In genomic region chr15:80100871-80101270, GRCm38 (mm10) we compare ENCODE assay signal across 16 mouse cellular contexts. TPM values are rescaled to one million over a fixed set of nuclear protein-coding genes. Genes with fewer than 3 reads are reported as not detected.
DNase-seq lines count a peak whose midpoint lies in the region; TF ChIP-seq lines count a peak whose summit lies in the region.
"Had no signal": no experiment of that assay in that cellular context is flagged by ENCODE, and none has a peak within 500 bp of the region (broad histone marks: within the 10 kb centered on the region; RNA-seq: fewer than 3 reads in every experiment).

No protein-coding gene starts in this region.

- no peak overlapping the region for H3K4me3 ChIP-seq in left cerebral cortex, adult 2 months
- H3K4me3 ChIP-seq: erythroblast, embryonic 14.5 days; intestine, embryonic 15.5 days; midbrain, embryonic 13.5 days; stomach, embryonic 15.5 days had no signal

- intact Hi-C loops in left cerebral cortex, adult 2 months (cut with DNase I) = no loop called here

- TF ChIP-seq CTCF in left cerebral cortex, adult 2 months (IDR thresholded peaks at IDR 0.05) = no peak
- TF ChIP-seq CTCF in brain, embryonic 14.5 days (IDR thresholded peaks at IDR 0.05; ENCODE audit: borderline replicate concordance, extremely low read depth, insufficient read depth, insufficient read length) = no peak

- no peak for TF ChIP-seq POLR2A in brain, embryonic 14.5 days (IDR thresholded peaks at IDR 0.05; ENCODE audit: borderline replicate concordance, extremely low read depth, insufficient read depth, insufficient read length, poor library complexity, severe bottlenecking)

- no peak for DNase-seq in left cerebral cortex, adult 2 months (ENCODE audit: extremely low spot score in 1 of 2, low spot score in 2 of 2)
- no peak for DNase-seq in left cerebral cortex, adult 11 months (ENCODE audit: low spot score)
- peak; percentile 42 for DNase-seq in brain, embryonic 14.5 days (ENCODE audit: low read depth)
- peak; percentile 74 for DNase-seq in cerebellum, adult 8-10 months
- peak; percentile 86 for DNase-seq in layer of hippocampus, adult 9-11 months
- DNase-seq in c-Kit-positive CD71-positive TER-119-positive erythroid progenitor cells, embryonic 14.5 days (ENCODE audit: low spot score) = no peak
- no peak for DNase-seq in embryo, embryonic 10 days (ENCODE audit: low spot score)
- DNase-seq: adrenal gland, adult 8-10 months; gastrocnemius, postnatal 36 days; heart, postnatal 10 days; kidney, postnatal 25 days; lung, postnatal 10 days had no signal

- H3K27ac ChIP-seq in left cerebral cortex, adult 2 months = peak overlapping the region; percentile 89
- H3K27ac ChIP-seq: intestine, embryonic 15.5 days; midbrain, embryonic 13.5 days; stomach, embryonic 15.5 days had no signal

RNA-seq across cellular contexts. Expression of gene Rpl3, which starts 9.2 kb away (rescaled TPM):
- 100 to 1,000 TPM; 439 to 468 TPM for total RNA-seq in left cerebral cortex, adult 2 months (2021)
- 770 and 873 TPM in 2 replicates for polyA plus RNA-seq in brain, embryonic 14.5 days (2012; rRNA removed)

RNA-seq across cellular contexts. Expression of gene Syngr1, which starts 9.7 kb away (rescaled TPM):
- 100 to 1,000 TPM; 429 to 434 TPM for total RNA-seq in left cerebral cortex, adult 2 months (2021)
- polyA plus RNA-seq in brain, embryonic 14.5 days (2012; rRNA removed) = 64.7 and 75.5 TPM in 2 replicates

RNA-seq across cellular contexts. Expression of gene Tab1, which starts 32.1 kb away (rescaled TPM):
- 10 to 100 TPM; 23.7 to 26.4 TPM for total RNA-seq in left cerebral cortex, adult 2 months (2021)
- polyA plus RNA-seq in brain, embryonic 14.5 days (2012; rRNA removed) = 49.3 and 55.3 TPM in 2 replicates

Comparison
In these comparisons a context has a peak if more than half of its experiments do, and no peak if none do; other contexts are left out.
1. DNase-seq: peak in brain, embryonic 14.5 days (single experiment), cerebellum, adult 8-10 months (single experiment) and layer of hippocampus, adult 9-11 months (single experiment); none in left cerebral cortex, adult 2 months (0 of 2), left cerebral cortex, adult 11 months (single experiment), c-Kit-positive CD71-positive TER-119-positive erythroid progenitor cells, embryonic 14.5 days (single experiment) and embryo, embryonic 10 days (single experiment).